Mouse (Mus musculus) stomach, embryonic 14.5 days (tissue): ENCODE measurements around the gene Ddah1. TPM values are rescaled to one million over a fixed set of nuclear protein-coding genes. Genes with fewer than 3 reads are reported as not detected.

Experiments
- polyA plus RNA-seq: library from polyadenylated mRNA; unstranded; fragments of >200 nt; fragmentation: Nextera tagmentation; extraction: Ambion mirVana; gene quantifications from 2 replicates; pipeline ENCODE4 v1.2.1, GENCODE M21; 2014

The Ddah1 gene
- polyA plus RNA-seq, 1 experiment from 2014 or later = 24.0 TPM

Other genes starting within 250 kb of the Ddah1 start
- 31.9 and 33.4 TPM in 2 replicates for gene Znhit6, start 182.5 kb upstream of the Ddah1 start, polyA plus RNA-seq
- 20.9 and 25.8 TPM in 2 replicates for gene Ccn1, start 108.7 kb upstream of the Ddah1 start, polyA plus RNA-seq
- 50.0 and 55.6 TPM in 2 replicates for gene Bcl10, start 164.1 kb downstream of the Ddah1 start, polyA plus RNA-seq
- 41.5 and 45.1 TPM in 2 replicates for gene 2410004B18Rik, start 179.3 kb downstream of the Ddah1 start, polyA plus RNA-seq
- gene Syde2, start 229.2 kb downstream of the Ddah1 start, polyA plus RNA-seq = 3.1 and 3.8 TPM in 2 replicates